Mouse (Mus musculus): ENCODE results near the gene Myd88. TPM values are rescaled to one million over a fixed set of nuclear protein-coding genes. Genes with fewer than 3 reads are reported as not detected.

The Myd88 gene
- polyA plus RNA-seq, 1 experiment from 2014 or later: 11.8 TPM

DNA sequence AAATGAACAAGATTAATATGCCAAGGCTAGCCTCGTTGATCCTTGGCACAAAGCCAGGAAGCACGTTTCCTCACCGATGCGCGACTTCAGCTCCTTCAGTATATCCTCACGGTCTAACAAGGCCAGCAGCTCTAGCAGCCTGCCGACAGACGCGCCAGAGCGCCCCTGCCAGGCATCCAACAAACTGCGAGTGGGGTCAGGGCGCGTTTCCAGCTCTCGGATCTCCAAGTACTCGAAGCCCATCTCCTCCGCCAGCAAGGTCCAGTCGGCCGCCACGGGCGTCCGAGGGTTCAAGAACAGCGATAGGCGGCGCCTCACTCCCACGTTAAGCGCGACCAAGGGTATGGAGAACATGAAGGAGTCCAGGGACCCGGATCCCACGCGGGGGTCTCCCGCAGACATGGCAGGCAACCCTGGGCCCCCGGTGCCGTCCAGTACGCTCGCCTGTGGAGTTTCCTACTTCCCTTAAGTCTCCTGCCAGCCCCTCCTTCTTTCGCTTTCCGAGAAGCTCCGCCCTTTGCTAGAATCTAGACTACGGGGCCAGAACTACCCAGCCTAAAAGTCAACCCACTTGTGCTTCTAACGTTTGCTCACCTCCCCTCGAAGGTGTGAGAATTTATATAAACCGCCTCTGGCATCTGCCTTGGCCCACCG, 1.5 kb downstream of the Myd88 start, which contains the start of gene Acaa1a:
Acaa1a (plus strand) TSS at position 119 of the 654 bp plus-strand sequence.
- peak within 1 kb of the TSS; percentile 57 for H3K9ac ChIP-seq
- H3K4me1 ChIP-seq: peaks cover 20% of the 10 kb centered on the region
- under 1% methylated on average over 43 of the region's 43 CpGs for WGBS
- H3K4me2 ChIP-seq (replicated peaks): peak within 1 kb of the TSS; percentile 71
- H3K27ac ChIP-seq: peak within 1 kb of the TSS; percentile 92
- peak within 1 kb of the TSS; percentile 88 for H3K4me3 ChIP-seq
- no peak for ATAC-seq (ENCODE audit: insufficient number of reproducible peaks, insufficient read depth, low FRiP score, low TSS enrichment)
- H3K36me3 ChIP-seq: peaks cover 16% of the 10 kb centered on the region
- peaks cover 5% of the 10 kb centered on the region; the same call in 1 of the 2 replicates for H3K27me3 ChIP-seq
- no peaks in the 10 kb centered on the region for H3K9me3 ChIP-seq

DNA sequence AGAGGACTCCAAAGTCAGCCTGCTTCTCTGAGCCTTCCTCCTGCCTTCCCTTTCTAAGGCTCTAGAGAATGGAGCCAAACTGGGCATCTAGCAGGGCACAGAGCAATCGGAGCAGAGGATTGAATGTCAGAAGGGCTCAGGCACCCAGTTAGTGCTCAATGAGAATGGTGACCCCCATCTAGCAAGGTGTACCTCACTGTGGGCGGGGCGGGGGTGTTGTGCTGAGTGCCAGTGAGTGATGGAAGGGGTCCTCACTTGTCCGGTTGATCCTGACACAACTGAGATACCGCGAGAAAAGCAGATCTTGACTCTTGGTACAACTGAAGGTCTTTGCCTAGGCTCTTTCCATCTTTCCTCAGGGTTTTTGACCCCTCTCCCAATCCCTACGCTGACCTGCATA, 2.1 kb downstream of the Myd88 start:
- Histone ChIP-seq H3K27me3 (peaks cover 5% of the 10 kb centered on the region; the same call in 1 of the 2 replicates), H3K9me3 (no peaks in the 10 kb centered on the region), H3K9ac (peak overlapping the region; percentile 57), H3K4me2 (replicated peaks) (peak overlapping the region; percentile 71), H3K27ac (no peak overlapping the region), H3K36me3 (peaks cover 10% of the 10 kb centered on the region), H3K4me3 (peak overlapping the region; percentile 88), H3K4me1 (peaks cover 20% of the 10 kb centered on the region)
- ATAC-seq (ENCODE audit: insufficient number of reproducible peaks, insufficient read depth, low FRiP score, low TSS enrichment): no peak
- 50% methylated on average over 7 of the region's 7 CpGs for WGBS

DNA sequence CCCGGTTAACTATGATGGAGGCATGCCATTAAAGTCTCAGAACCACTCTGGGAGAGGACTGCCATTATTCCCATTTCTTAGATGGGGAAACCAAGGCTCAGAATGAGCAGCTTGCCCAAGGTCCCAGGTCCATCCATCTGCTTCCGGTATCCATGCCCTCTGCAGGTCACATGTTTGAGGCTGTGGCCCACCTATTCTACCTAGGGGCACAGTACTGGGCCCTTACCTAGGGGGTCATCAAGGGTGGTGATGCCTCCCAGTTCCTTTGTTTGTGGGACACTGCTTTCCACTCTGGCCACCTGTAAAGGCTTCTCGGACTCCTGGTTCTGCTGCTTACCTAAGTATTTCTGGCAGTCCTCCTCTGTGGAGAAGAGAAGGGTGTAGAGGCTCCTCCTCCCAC, 2.9 kb downstream of the Myd88 start:
- 85% methylated on average over 3 of the region's 3 CpGs for WGBS
- Histone ChIP-seq H3K27ac (no peak overlapping the region), H3K27me3 (peaks cover 5% of the 10 kb centered on the region; the same call in 1 of the 2 replicates), H3K9me3 (no peaks in the 10 kb centered on the region), H3K4me2 (replicated peaks) (no peak overlapping the region), H3K9ac (no peak overlapping the region), H3K4me1 (peaks cover 20% of the 10 kb centered on the region), H3K36me3 (peaks cover 2% of the 10 kb centered on the region; the same call in 1 of the 2 replicates), H3K4me3 (no peak overlapping the region)
- ATAC-seq (ENCODE audit: insufficient number of reproducible peaks, insufficient read depth, low FRiP score, low TSS enrichment): no peak

DNA sequence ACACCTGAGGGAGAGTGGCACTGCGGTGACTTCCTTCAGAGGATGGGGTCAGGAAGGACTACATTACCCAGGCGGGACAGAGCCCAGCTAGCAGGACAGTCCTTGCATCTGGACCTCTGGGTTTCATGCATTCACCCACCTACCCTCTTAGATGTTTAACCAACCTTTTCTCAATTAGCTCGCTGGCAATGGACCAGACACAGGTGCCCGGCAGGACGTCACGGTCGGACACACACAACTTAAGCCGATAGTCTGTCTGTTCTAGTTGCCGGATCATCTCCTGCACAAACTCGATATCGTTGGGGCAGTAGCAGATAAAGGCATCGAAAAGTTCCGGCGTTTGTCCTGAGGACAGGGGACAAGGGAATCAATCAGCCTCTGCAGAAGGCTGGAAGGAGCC, 3.4 kb downstream of the Myd88 start:
- Histone ChIP-seq H3K27ac (no peak overlapping the region), H3K4me2 (replicated peaks) (no peak overlapping the region), H3K9me3 (no peaks in the 10 kb centered on the region), H3K36me3 (no peaks in the 10 kb centered on the region), H3K9ac (no peak overlapping the region), H3K27me3 (peaks cover 5% of the 10 kb centered on the region; the same call in 1 of the 2 replicates), H3K4me1 (peaks cover 20% of the 10 kb centered on the region), H3K4me3 (no peak overlapping the region)
- no peak for ATAC-seq (ENCODE audit: insufficient number of reproducible peaks, insufficient read depth, low FRiP score, low TSS enrichment)
- 91% methylated on average over 14 of the region's 14 CpGs for WGBS

DNA sequence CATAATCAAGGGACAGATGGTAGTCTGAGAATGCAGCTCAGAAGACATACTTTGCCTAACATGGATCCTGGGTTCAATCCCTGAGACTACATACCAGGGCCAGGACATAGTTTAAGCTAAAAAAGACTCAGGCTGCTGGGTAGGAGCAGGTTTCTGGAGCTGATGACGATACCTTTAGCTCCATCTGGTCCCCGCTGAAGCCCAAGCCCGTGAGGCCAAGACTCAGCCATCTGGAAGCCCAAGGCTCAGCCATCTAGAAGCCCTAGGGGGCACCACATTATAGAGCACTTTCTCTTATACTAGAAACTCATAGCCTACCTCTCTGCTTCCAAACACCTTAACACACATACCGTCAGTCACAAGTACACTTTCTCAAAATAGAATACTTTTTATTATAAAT, 5.6 kb downstream of the Myd88 start:
- Histone ChIP-seq H3K36me3 (no peaks in the 10 kb centered on the region), H3K27ac (no peak overlapping the region), H3K9ac (no peak overlapping the region), H3K27me3 (peaks cover 5% of the 10 kb centered on the region; the same call in 1 of the 2 replicates), H3K4me1 (peaks cover 11% of the 10 kb centered on the region; the same call in 1 of the 2 replicates), H3K4me3 (no peak overlapping the region), H3K4me2 (replicated peaks) (no peak overlapping the region), H3K9me3 (no peaks in the 10 kb centered on the region)
- 83% methylated on average over 4 of the region's 4 CpGs for WGBS
- no peak for ATAC-seq (ENCODE audit: insufficient number of reproducible peaks, insufficient read depth, low FRiP score, low TSS enrichment)

DNA sequence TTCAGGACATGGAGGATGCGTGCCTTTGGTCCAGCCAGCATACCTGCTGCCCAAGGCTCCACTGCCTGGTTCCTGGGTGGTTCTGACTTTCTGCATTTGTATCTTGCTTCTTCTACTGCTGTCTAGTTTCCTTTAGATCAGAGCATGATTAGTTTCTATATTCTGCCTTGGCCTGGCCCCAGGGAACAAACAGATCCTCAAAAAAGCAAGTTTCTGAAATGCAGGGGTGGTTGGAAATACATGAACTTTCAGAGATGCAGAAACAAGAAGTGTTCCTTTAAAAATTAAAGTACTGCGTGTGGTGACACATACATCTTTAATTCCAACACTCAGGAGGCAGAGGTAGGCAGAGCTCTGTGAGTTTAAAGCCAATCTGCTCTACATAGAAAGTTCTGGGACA, 6.4 kb downstream of the Myd88 start:
- no peak overlapping the region for H3K4me2 ChIP-seq (replicated peaks)
- no peaks in the 10 kb centered on the region for H3K9me3 ChIP-seq
- H3K4me3 ChIP-seq: no peak overlapping the region
- no peak overlapping the region for H3K9ac ChIP-seq
- ATAC-seq (ENCODE audit: insufficient number of reproducible peaks, insufficient read depth, low FRiP score, low TSS enrichment): no peak
- no peak overlapping the region for H3K27ac ChIP-seq
- H3K36me3 ChIP-seq: no peaks in the 10 kb centered on the region
- 0 out of 2 replicates have a peak, but pooled peaks cover 6% of the 10 kb centered on the region for H3K4me1 ChIP-seq
- WGBS: 86% methylated on average over 2 of the region's 2 CpGs
- H3K27me3 ChIP-seq: peaks cover 5% of the 10 kb centered on the region; the same call in 1 of the 2 replicates

DNA sequence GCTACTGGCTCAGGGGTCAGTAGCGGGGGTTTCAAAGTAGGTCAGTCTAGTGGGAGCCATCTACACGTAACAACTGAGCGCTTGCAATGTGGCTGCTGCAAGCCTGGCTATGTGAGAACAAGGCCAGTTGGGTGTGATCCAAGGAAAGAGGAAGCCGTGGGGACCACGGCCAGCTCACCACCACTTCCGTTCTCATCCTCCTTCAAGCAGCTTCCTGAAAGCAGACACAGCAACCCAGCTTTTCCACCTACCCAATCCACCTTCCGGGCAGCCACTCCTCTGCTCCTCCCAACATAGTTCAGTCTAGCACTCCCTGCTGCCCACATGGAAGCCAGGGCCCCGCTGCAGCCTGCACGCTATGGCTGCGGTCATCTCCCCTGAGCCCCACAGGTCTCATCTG, 6.9 kb downstream of the Myd88 start:
- Histone ChIP-seq H3K4me3 (no peak overlapping the region), H3K36me3 (no peaks in the 10 kb centered on the region), H3K4me1 (0 out of 2 replicates have a peak, but pooled peaks cover 4% of the 10 kb centered on the region), H3K4me2 (replicated peaks) (no peak overlapping the region), H3K9ac (no peak overlapping the region), H3K27me3 (peaks cover 5% of the 10 kb centered on the region; the same call in 1 of the 2 replicates), H3K9me3 (no peaks in the 10 kb centered on the region), H3K27ac (no peak overlapping the region)
- 62% methylated on average over 10 of the region's 10 CpGs for WGBS
- ATAC-seq (ENCODE audit: insufficient number of reproducible peaks, insufficient read depth, low FRiP score, low TSS enrichment): no peak

DNA sequence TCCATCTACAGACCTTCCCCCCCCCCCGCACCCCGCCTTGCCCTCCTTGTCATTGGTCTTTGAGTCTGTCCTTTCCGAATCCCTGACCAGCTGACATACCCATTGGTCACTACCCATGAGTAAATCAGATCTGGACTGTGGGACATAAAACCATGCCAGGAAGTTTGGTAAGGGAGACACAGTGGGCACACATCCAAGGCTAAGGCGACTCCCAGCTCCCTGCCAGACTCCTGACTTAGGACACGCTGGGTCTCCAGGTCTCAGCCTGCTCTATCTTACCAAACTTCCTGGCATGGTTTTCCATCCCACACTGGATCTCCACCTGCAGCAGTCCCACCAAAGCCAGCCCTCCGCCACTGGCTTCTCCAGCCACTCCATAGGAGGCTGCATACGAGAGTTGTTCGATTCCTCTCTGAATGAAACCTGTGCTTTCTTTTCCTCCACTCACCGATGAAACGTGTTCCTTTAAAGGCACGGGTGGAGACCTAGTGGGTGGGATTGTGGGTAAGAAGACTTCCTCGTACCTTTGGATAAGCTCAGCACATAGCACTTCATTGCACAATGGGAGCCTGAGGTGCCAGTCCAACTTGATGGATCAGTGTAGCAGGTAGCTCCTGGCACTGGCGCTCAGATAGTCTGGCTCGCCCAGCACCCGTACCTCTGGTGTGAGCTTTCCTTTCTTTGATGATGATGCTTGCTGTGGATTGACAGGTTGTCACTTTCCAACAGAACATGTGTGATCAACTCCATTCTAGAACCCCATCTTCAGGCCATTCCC, 10.8 kb downstream of the Myd88 start:
- H3K4me1 ChIP-seq: no peaks in the 10 kb centered on the region
- WGBS: 88% methylated on average over 15 of the region's 15 CpGs
- H3K4me3 ChIP-seq: no peak overlapping the region
- no peak for ATAC-seq (ENCODE audit: insufficient number of reproducible peaks, insufficient read depth, low FRiP score, low TSS enrichment)
- H3K9ac ChIP-seq: no peak overlapping the region
- H3K4me2 ChIP-seq (replicated peaks): no peak overlapping the region
- no peaks in the 10 kb centered on the region for H3K27me3 ChIP-seq
- no peak overlapping the region for H3K27ac ChIP-seq
- no peaks in the 10 kb centered on the region for H3K9me3 ChIP-seq
- no peaks in the 10 kb centered on the region for H3K36me3 ChIP-seq

DNA sequence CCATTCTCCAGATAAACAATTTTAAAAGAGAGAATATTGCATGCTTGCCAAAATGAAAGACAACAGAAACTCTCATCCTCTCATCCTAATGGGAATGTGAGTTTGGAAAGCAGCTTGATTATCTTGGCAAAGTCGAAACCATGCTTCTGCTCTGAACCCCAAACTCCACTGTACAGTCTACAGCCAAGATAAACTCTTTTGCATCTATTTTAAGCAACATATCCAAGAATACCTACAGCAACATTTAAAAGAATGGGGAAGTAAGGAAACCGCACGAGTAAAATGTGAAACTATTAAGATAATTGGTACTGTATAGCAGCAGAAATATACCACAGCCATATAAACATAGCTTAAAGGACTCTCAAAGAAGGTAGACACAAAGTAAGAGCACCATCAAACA, 12.7 kb downstream of the Myd88 start:
- no peak for ATAC-seq (ENCODE audit: insufficient number of reproducible peaks, insufficient read depth, low FRiP score, low TSS enrichment)
- Histone ChIP-seq H3K27me3 (no peaks in the 10 kb centered on the region), H3K27ac (no peak overlapping the region), H3K4me3 (no peak overlapping the region), H3K36me3 (no peaks in the 10 kb centered on the region), H3K4me2 (replicated peaks) (no peak overlapping the region), H3K9me3 (no peaks in the 10 kb centered on the region), H3K4me1 (no peaks in the 10 kb centered on the region), H3K9ac (no peak overlapping the region)
- 82% methylated on average over 3 of the region's 3 CpGs for WGBS

DNA sequence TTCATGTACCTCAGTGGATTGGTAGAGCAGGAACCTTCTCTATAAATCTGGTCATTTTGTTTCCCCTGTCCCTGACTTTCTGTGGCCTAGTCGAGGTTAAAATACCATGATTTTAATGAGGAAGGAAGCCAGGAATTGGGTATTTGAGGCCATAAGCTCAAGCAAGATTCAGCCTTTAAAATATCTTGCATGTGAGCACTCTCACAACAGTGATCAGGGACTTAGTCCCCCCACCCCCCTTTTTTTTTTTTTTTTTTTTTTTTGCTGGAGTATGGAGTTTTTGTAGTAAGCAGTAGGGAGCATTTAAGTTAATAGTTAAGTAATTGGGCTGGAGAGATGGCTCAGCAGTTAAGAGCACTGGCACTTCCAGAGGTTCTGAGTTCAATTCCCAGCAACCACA, 17.1 kb downstream of the Myd88 start:
- Histone ChIP-seq H3K27ac (no peak overlapping the region), H3K4me2 (replicated peaks) (no peak overlapping the region), H3K36me3 (no peaks in the 10 kb centered on the region), H3K4me1 (peaks cover 8% of the 10 kb centered on the region; the same call in 1 of the 2 replicates), H3K9me3 (no peaks in the 10 kb centered on the region), H3K9ac (no peak overlapping the region), H3K4me3 (no peak overlapping the region), H3K27me3 (no peaks in the 10 kb centered on the region)
- WGBS: 89% methylated on average over 1 of the region's 1 CpGs
- no peak for ATAC-seq (ENCODE audit: insufficient number of reproducible peaks, insufficient read depth, low FRiP score, low TSS enrichment)

DNA sequence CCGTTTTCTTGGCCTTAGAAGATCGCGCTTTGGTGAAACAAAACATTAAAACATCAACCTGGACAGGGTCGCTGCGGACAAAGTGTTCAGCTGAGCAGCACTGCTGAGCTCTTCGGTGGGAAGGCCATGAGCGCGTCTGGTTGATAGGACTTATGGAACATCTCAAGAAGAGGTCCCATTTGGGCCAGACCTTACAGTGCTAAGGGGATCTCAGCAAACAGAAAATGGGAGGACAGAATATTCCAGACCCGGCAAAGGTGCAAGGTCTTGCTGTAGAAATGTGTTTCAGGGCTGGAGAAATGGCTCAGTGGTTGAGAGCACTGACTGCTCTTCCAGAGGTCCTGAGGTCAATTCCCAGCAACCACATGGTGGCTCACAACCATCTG, 18.0 kb downstream of the Myd88 start:
- Histone ChIP-seq H3K9ac (peak overlapping the region; percentile 50; the same call in 1 of the 2 replicates), H3K4me1 (peaks cover 8% of the 10 kb centered on the region; the same call in 1 of the 2 replicates), H3K27ac (peak overlapping the region; percentile 84), H3K4me3 (peak overlapping the region; percentile 93), H3K4me2 (replicated peaks) (peak overlapping the region; percentile 81), H3K36me3 (no peaks in the 10 kb centered on the region), H3K9me3 (no peaks in the 10 kb centered on the region), H3K27me3 (no peaks in the 10 kb centered on the region)
- 8% methylated on average over 9 of the region's 9 CpGs for WGBS
- no peak for ATAC-seq (ENCODE audit: insufficient number of reproducible peaks, insufficient read depth, low FRiP score, low TSS enrichment)

Data from embryonic facial prominence, embryonic 12.5 days (tissue).